8 mouse cellular contexts compared by ENCODE assay signal in the genomic region with DNA sequence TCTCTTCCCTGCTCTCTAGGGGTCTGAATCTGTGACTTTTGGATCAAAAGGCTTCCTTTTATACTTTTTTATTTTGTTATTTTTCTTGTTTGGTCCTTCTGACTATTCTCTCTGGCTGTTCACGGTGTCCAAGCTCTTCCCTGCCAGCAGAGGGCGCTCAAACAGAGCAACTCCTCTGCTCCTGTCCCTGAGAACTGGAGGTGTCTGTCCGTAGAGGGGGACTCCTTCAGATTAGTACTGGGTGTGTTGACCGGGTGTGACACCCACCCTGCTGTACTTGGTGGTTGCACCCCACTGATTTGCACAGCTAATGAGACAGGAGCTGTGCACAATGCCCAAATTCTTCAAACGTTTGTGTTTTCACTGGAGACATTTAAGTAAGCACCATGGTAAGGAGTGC. TPM values are rescaled to one million over a fixed set of nuclear protein-coding genes. Genes with fewer than 3 reads are reported as not detected.
DNase-seq lines count a peak whose midpoint lies in the region; ATAC-seq lines count a peak whose summit lies in the region.

No protein-coding gene starts in this region.

- H3K9me3 ChIP-seq in midbrain, embryonic 14.5 days (ENCODE audit: control insufficient read depth, low read length): no peaks in the 10 kb centered on the region
- no peaks in the 10 kb centered on the region for H3K9me3 ChIP-seq in midbrain, embryonic 15.5 days

- WGBS in midbrain, embryonic 14.5 days: 10% methylated on average over 5 of the region's 5 CpGs
- 12% methylated on average over 5 of the region's 5 CpGs for WGBS in midbrain, embryonic 15.5 days

- no peak overlapping the region for H3K27ac ChIP-seq in midbrain, embryonic 14.5 days (replicated peaks; ENCODE audit: low read depth, low read length)
- H3K27ac ChIP-seq in midbrain, embryonic 15.5 days: no peak overlapping the region

- DNase-seq in midbrain, embryonic 14.5 days: peak; percentile 84
- peak; percentile 43 for DNase-seq in Muller cell, postnatal 12 days (ENCODE audit: inconsistent ontology term)
- DNase-seq in cerebellum, adult 11-12 months: peak; percentile 49
- DNase-seq in gastrocnemius, postnatal 25 days: peak; percentile 34
- DNase-seq in left cerebral cortex, postnatal 4 days: peak; percentile 59

- 0 out of 2 replicates have a peak, but pooled peaks cover 3% of the 10 kb centered on the region for H3K4me1 ChIP-seq in midbrain, embryonic 14.5 days (ENCODE audit: control insufficient read depth, insufficient read depth, low read length)
- 0 out of 2 replicates have a peak, but pooled peaks cover 12% of the 10 kb centered on the region for H3K4me1 ChIP-seq in midbrain, embryonic 15.5 days

- intact Hi-C loops in left cerebral cortex, postnatal 4 days (cut with DNase I): loop anchor here (5.0 kb wide), 1 partner anchor 120 kb away; no protein-coding TSS in a partner anchor

- H3K4me2 ChIP-seq in midbrain, embryonic 14.5 days (ENCODE audit: low read length): no peak overlapping the region
- no peak overlapping the region for H3K4me2 ChIP-seq in midbrain, embryonic 15.5 days

- H3K27me3 ChIP-seq in midbrain, embryonic 14.5 days (ENCODE audit: control insufficient read depth, insufficient read depth, low read length): no peaks in the 10 kb centered on the region
- H3K27me3 ChIP-seq in midbrain, embryonic 15.5 days (replicated peaks): no peaks in the 10 kb centered on the region

- ATAC-seq in midbrain, embryonic 14.5 days (ENCODE audit: low FRiP score, low TSS enrichment): no peak
- ATAC-seq in midbrain, embryonic 15.5 days (replicated peaks): no peak
- ATAC-seq in neutrophil, adult 5-6 weeks (ENCODE audit: extremely low read depth, insufficient number of reproducible peaks, low FRiP score, poor library complexity, severe bottlenecking): peak; percentile 45; the same call in 1 of the 2 replicates
- no peak for ATAC-seq in monocyte, adult 5-6 weeks (replicated peaks; ENCODE audit: insufficient number of reproducible peaks, low FRiP score, low TSS enrichment, poor library complexity, severe bottlenecking)

- H3K4me3 ChIP-seq in midbrain, embryonic 14.5 days (replicated peaks; ENCODE audit: low read depth, low read length): no peak overlapping the region
- H3K4me3 ChIP-seq in midbrain, embryonic 15.5 days: no peak overlapping the region

- H3K9ac ChIP-seq in midbrain, embryonic 14.5 days (replicated peaks; ENCODE audit: low read length): no peak overlapping the region
- no peak overlapping the region for H3K9ac ChIP-seq in midbrain, embryonic 15.5 days

- H3K36me3 ChIP-seq in midbrain, embryonic 14.5 days (ENCODE audit: control insufficient read depth, insufficient read depth, low read length): no peaks in the 10 kb centered on the region
- no peaks in the 10 kb centered on the region for H3K36me3 ChIP-seq in midbrain, embryonic 15.5 days (replicated peaks)

RNA-seq across cellular contexts. Expression of gene Slc41a3, which starts 2.7 kb away (rescaled TPM):
- 4.7 and 5.3 TPM in 2 replicates for polyA plus RNA-seq in midbrain, embryonic 14.5 days (2014; fragmentation: Nextera tagmentation; extraction: Ambion mirVana)
- 5.8 and 6.3 TPM in 2 replicates for polyA plus RNA-seq in midbrain, embryonic 15.5 days (2015; fragmentation: Nextera tagmentation; extraction: Ambion mirVana)
- 10 to 100 TPM; 58.4 to 76.2 TPM for total RNA-seq in gastrocnemius, postnatal 25 days (2021)
- 1 to 10 TPM; 4.9 to 5.9 TPM for total RNA-seq in left cerebral cortex, postnatal 4 days (2021)
- 2.2 and 3.2 TPM in 2 replicates for total RNA-seq in neutrophil, adult 5-6 weeks (2017)
- total RNA-seq in monocyte, adult 5-6 weeks (2017): 10.1 to 17.7 TPM (median 15.7 TPM) in 3 replicates

Comparison
In these comparisons a context has a peak if more than half of its experiments do, and no peak if none do; other contexts are left out.
1. DNase-seq: peak in every context shown above with its lines; median percentile 84 in midbrain, embryonic 14.5 days; 59 in left cerebral cortex, postnatal 4 days; 49 in cerebellum, adult 11-12 months; 43 in Muller cell, postnatal 12 days; 34 in gastrocnemius, postnatal 25 days.